Mouse (Mus musculus): ENCODE measurements around the gene Med12l. TPM values are rescaled to one million over a fixed set of nuclear protein-coding genes. Genes with fewer than 3 reads are reported as not detected.

The Med12l gene
- total and polyA plus RNA-seq, 3 experiments: 2.5 to 8.2 (median 6.9) TPM

DNA sequence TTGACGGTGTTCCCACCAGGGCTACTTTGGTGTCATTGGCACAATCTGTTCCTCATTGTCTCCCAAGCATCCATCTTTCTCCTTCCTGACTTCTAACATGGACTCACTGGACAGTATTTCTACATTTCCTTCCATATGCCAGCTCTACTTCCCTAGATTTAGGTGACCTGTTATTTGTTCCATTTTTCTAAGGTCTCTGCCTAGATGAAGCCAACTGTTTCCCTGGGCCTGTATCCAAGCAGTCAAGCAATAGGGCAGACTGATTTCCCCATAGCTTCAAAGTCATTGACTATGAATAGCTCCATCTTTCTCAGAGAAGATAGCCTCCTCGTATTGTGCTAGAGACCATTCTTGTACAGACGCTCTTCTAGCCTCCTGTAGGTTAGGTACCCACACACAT, 12.0 kb upstream of the Med12l start:
- Histone ChIP-seq H3K4me3 (no peak overlapping the region), H3K79me2 (replicated peaks; ENCODE audit: control insufficient read depth, insufficient read depth, low read length) (no peaks in the 10 kb centered on the region), H3K36me3 (ENCODE audit: control insufficient read depth, insufficient read depth, low read length) (no peaks in the 10 kb centered on the region), H3K27ac (no peak overlapping the region), H3K27me3 (ENCODE audit: control insufficient read depth, insufficient read depth, low read length) (no peaks in the 10 kb centered on the region), H3K4me1 (ENCODE audit: control insufficient read depth, insufficient read depth, low read length) (no peaks in the 10 kb centered on the region), H3K9ac (ENCODE audit: low read depth, low read length) (no peak overlapping the region)
- no peak for DNase-seq
- WGBS: 87% methylated on average over 3 of the region's 3 CpGs
- intact Hi-C loops (cut with DNase I): no loop called here
- TF ChIP-seq EP300 (IDR thresholded peaks at IDR 0.05; ENCODE audit: insufficient read depth, low read depth, low read length): no peak
- TF ChIP-seq POLR2A (IDR thresholded peaks at IDR 0.05; ENCODE audit: insufficient read depth, low read depth, low read length): no peak
- no peak for TF ChIP-seq CTCF (IDR thresholded peaks at IDR 0.05)

DNA sequence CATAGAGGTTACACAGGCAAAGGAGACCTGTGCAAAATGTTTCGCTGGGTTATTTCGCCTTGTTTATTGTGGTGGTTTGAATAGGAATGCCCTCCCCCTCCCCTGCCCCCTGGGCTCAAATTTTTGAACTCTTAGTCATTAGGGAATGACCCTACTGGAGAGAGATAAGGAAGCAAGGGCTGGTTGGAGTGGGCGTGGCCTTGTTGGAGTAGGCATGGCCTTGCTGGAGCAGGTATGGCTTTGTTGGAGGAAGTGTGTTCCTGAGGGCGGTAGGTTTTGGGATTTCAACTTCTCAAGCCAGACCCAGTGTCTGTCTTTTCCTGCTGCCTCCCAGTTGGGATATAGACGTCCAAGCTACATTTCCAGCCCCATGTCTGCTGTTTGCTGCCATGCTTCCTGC, 1.9 kb upstream of the Med12l start:
- WGBS: 75% methylated on average over 5 of the region's 5 CpGs
- H3K27me3 ChIP-seq (ENCODE audit: control insufficient read depth, insufficient read depth, low read length): peaks cover 6% of the 10 kb centered on the region
- intact Hi-C loops (cut with DNase I): loop anchor here (5.0 kb wide), 1 partner anchor 54 kb away; no protein-coding TSS in a partner anchor
- no peak overlapping the region for H3K4me3 ChIP-seq
- no peak overlapping the region for H3K27ac ChIP-seq
- no peak overlapping the region for H3K9ac ChIP-seq (ENCODE audit: low read depth, low read length)
- no peaks in the 10 kb centered on the region for H3K79me2 ChIP-seq (replicated peaks; ENCODE audit: control insufficient read depth, insufficient read depth, low read length)
- H3K4me1 ChIP-seq (ENCODE audit: control insufficient read depth, insufficient read depth, low read length): peaks cover 2% of the 10 kb centered on the region
- H3K36me3 ChIP-seq (ENCODE audit: control insufficient read depth, insufficient read depth, low read length): no peaks in the 10 kb centered on the region
- TF ChIP-seq POLR2A (IDR thresholded peaks at IDR 0.05; ENCODE audit: insufficient read depth, low read depth, low read length) (no peak), EP300 (IDR thresholded peaks at IDR 0.05; ENCODE audit: insufficient read depth, low read depth, low read length) (no peak), CTCF (IDR thresholded peaks at IDR 0.05) (no peak)
- DNase-seq: no peak

GRCm38 (mm10) chr3:59005996-59006730, 538 bp downstream of the Med12l start:
- Histone ChIP-seq H3K36me3 (ENCODE audit: control insufficient read depth, insufficient read depth, low read length) (no peaks in the 10 kb centered on the region), H3K4me3 (peak overlapping the region; percentile 63), H3K79me2 (replicated peaks; ENCODE audit: control insufficient read depth, insufficient read depth, low read length) (no peaks in the 10 kb centered on the region), H3K27ac (peak overlapping the region; percentile 51), H3K9ac (ENCODE audit: low read depth, low read length) (peak overlapping the region; percentile 59), H3K4me1 (ENCODE audit: control insufficient read depth, insufficient read depth, low read length) (peaks cover 2% of the 10 kb centered on the region), H3K27me3 (ENCODE audit: control insufficient read depth, insufficient read depth, low read length) (peaks cover 6% of the 10 kb centered on the region)
- TF ChIP-seq CTCF (IDR thresholded peaks at IDR 0.05) (0 out of 2 replicates have a peak, but pooled peaks have one; percentile 15), EP300 (IDR thresholded peaks at IDR 0.05; ENCODE audit: insufficient read depth, low read depth, low read length) (no peak)
- peak; percentile 48 to 66 for DNase-seq
- intact Hi-C loops (cut with DNase I): no loop called here
- under 1% methylated on average over 80 of the region's 83 CpGs for WGBS

DNA sequence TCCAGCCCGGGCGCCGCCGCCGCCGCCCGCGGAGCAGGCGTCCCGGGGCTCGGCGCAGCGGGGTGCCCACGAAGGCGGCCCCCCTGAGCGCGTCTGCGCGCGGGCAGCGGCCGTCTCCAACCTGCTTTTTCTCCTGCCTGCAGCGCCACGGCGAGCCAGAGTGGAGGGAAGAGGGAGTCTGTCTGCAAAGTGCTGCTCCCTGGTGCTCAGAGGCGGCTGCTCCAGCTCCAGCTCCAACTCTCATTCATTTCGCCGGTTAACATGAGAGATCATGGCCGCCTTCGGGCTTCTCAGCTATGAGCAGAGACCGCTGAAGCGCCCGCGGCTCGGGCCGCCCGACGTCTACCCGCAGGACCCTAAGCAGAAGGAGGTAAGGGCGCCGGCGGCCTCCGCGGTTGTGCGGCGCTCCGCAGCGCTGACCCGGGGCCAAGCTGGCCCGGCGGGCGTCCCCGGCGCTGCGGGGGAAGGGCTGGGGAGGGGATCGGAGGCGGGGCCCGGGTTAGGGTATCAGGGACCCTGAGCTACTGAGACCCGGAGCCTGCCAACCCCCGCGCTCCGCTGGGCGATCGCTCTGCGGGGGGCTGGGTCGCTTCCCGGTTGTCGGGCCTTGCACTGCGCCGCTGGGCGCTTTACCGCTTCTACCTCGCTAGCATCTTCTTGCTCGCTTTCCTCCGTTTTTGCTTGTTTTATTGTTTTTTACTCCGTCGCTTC, 1.3 kb downstream of the Med12l start:
- no peaks in the 10 kb centered on the region for H3K79me2 ChIP-seq (replicated peaks; ENCODE audit: control insufficient read depth, insufficient read depth, low read length)
- H3K9ac ChIP-seq (ENCODE audit: low read depth, low read length): peak overlapping the region; percentile 59
- intact Hi-C loops (cut with DNase I): no loop called here
- H3K36me3 ChIP-seq (ENCODE audit: control insufficient read depth, insufficient read depth, low read length): no peaks in the 10 kb centered on the region
- H3K4me1 ChIP-seq (ENCODE audit: control insufficient read depth, insufficient read depth, low read length): peaks cover 2% of the 10 kb centered on the region
- WGBS: 1% methylated on average over 76 of the region's 77 CpGs
- TF ChIP-seq POLR2A (IDR thresholded peaks at IDR 0.05; ENCODE audit: insufficient read depth, low read depth, low read length): peak; percentile 31; the same call in 1 of the 2 replicates
- TF ChIP-seq CTCF (IDR thresholded peaks at IDR 0.05): peak; percentile 51
- no peak for TF ChIP-seq EP300 (IDR thresholded peaks at IDR 0.05; ENCODE audit: insufficient read depth, low read depth, low read length)
- peak overlapping the region; percentile 63 for H3K4me3 ChIP-seq
- H3K27ac ChIP-seq: peak overlapping the region; percentile 40; the same call in 1 of the 2 replicates
- peaks cover 6% of the 10 kb centered on the region for H3K27me3 ChIP-seq (ENCODE audit: control insufficient read depth, insufficient read depth, low read length)
- peak in 1 of 2 experiments; percentile 75 for DNase-seq

DNA sequence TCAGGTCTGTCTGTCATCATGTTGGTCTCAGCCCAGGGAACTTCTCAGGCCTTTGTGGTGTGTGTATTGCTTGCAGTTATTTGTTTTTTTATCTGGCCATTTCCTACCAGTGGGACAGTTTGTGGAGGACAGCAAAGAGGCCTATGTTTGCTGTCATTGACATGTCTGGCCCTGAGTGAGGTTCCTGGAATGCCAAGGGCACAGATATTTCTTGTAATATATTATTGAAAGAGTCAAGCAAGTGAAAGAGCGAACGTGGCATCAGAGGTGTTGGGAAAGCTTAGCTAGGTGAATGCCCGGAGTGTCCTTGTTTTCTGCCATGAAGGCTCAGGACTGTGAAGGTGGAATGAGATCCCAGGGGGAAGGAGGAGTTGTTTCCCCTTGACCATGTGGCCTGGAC, 4.7 kb downstream of the Med12l start:
- H3K9ac ChIP-seq (ENCODE audit: low read depth, low read length): no peak overlapping the region
- H3K36me3 ChIP-seq (ENCODE audit: control insufficient read depth, insufficient read depth, low read length): no peaks in the 10 kb centered on the region
- peaks cover 6% of the 10 kb centered on the region for H3K27me3 ChIP-seq (ENCODE audit: control insufficient read depth, insufficient read depth, low read length)
- 78% methylated on average over 3 of the region's 3 CpGs for WGBS
- H3K79me2 ChIP-seq (replicated peaks; ENCODE audit: control insufficient read depth, insufficient read depth, low read length): no peaks in the 10 kb centered on the region
- no peak overlapping the region for H3K4me3 ChIP-seq
- intact Hi-C loops (cut with DNase I): no loop called here
- no peaks in the 10 kb centered on the region for H3K4me1 ChIP-seq (ENCODE audit: control insufficient read depth, insufficient read depth, low read length)
- no peak for DNase-seq
- TF ChIP-seq CTCF (IDR thresholded peaks at IDR 0.05) (no peak), POLR2A (IDR thresholded peaks at IDR 0.05; ENCODE audit: insufficient read depth, low read depth, low read length) (no peak), EP300 (IDR thresholded peaks at IDR 0.05; ENCODE audit: insufficient read depth, low read depth, low read length) (no peak)
- H3K27ac ChIP-seq: no peak overlapping the region

Data from heart, adult 2 months (tissue).